Mouse (Mus musculus) E14TG2a.4 (cell line): ENCODE results near the gene Gm21885.

Experiments used
- H3K27me3 ChIP-seq: 2 replicates; pipeline ENCODE4 v1.6.1; 2014; ENCODE audit warnings: low read length, control low read depth; ENCODE audit not compliant: insufficient read depth
- H3K36me3 ChIP-seq: 2 replicates; pipeline ENCODE4 v1.6.1; 2014; ENCODE audit warnings: low read length, control low read depth; ENCODE audit not compliant: insufficient read depth
- H3K4me1 ChIP-seq: replicated peaks from 2 replicates; pipeline ENCODE4 v1.6.1; 2014; ENCODE audit warnings: low read depth, low read length, control low read depth
- H3K4me3 ChIP-seq: replicated peaks from 2 replicates; pipeline ENCODE4 v1.5.1; 2014; ENCODE audit warnings: mild to moderate bottlenecking, low read length
- H3K9me3 ChIP-seq: 2 replicates; pipeline ENCODE4 v1.6.1; 2014; ENCODE audit warnings: low read length, control low read depth
- CTCF ChIP-seq: conservative IDR thresholded peaks from 2 replicates; pipeline ENCODE4 v1.5.1; 2014; ENCODE audit warnings: low read length
- NANOG ChIP-seq: IDR thresholded peaks from 2 replicates; pipeline ENCODE4 v1.6.1; 2014; ENCODE audit warnings: borderline replicate concordance, low read length, mixed read lengths
- POU5F1 ChIP-seq: IDR thresholded peaks from 2 replicates; pipeline ENCODE4 v1.6.1; 2014; ENCODE audit warnings: low read length, borderline replicate concordance

Gm21885 gene

GRCm38 (mm10) chr11:94244385-94244784 is 37.3 kb upstream of the Gm21885 start:
- Histone ChIP-seq H3K27me3 (peaks cover 69% of the 10 kb centered on the region), H3K9me3 (no peaks in the 10 kb centered on the region), H3K36me3 (no peaks in the 10 kb centered on the region), H3K4me1 (peaks cover 43% of the 10 kb centered on the region), H3K4me3 (no peak overlapping the region)
- TF ChIP-seq POU5F1: no peak
- no peak for TF ChIP-seq CTCF

- Histone ChIP-seq H3K4me3 (0 out of 2 replicates have a peak within 1 kb of the TSS, but pooled peaks have one; percentile 26), H3K4me1 (peaks cover 37% of the 10 kb centered on the region), H3K36me3 (no peaks in the 10 kb centered on the region), H3K27me3 (peaks cover 59% of the 10 kb centered on the region), H3K9me3 (no peaks in the 10 kb centered on the region)
- no peak for TF ChIP-seq NANOG
- TF ChIP-seq POU5F1: no peak
These were observed 35.5 kb upstream of the Gm21885 start, which contains the start of gene Wfikkn2 for GRCm38 (mm10) chr11:94245955-94246788. Gene Wfikkn2 (minus strand): TSS chr11:94246005.

- H3K9me3 ChIP-seq: no peaks in the 10 kb centered on the region
- no peaks in the 10 kb centered on the region for H3K36me3 ChIP-seq
- H3K4me1 ChIP-seq: peaks cover 37% of the 10 kb centered on the region
- H3K4me3 ChIP-seq: no peak overlapping the region
- TF ChIP-seq CTCF (no peak), POU5F1 (no peak), NANOG (no peak)
- H3K27me3 ChIP-seq: peaks cover 54% of the 10 kb centered on the region
These were observed 34.9 kb upstream of the Gm21885 start for GRCm38 (mm10) chr11:94246789-94247061.

- Histone ChIP-seq H3K4me3 (no peak overlapping the region), H3K4me1 (0 out of 2 replicates have a peak, but pooled peaks cover 8% of the 10 kb centered on the region), H3K9me3 (peaks cover 8% of the 10 kb centered on the region), H3K36me3 (no peaks in the 10 kb centered on the region), H3K27me3 (peaks cover 23% of the 10 kb centered on the region)
- TF ChIP-seq POU5F1: no peak
- no peak for TF ChIP-seq CTCF
- no peak for TF ChIP-seq NANOG
These were observed 28.5 kb upstream of the Gm21885 start for GRCm38 (mm10) chr11:94253156-94253555.

GRCm38 (mm10) chr11:94253691-94254090 is 28.0 kb upstream of the Gm21885 start:
- peaks cover 8% of the 10 kb centered on the region for H3K9me3 ChIP-seq

GRCm38 (mm10) chr11:94255733-94256132 is 25.9 kb upstream of the Gm21885 start:
- TF ChIP-seq POU5F1 (no peak), NANOG (no peak), CTCF (no peak)
- H3K36me3 ChIP-seq: no peaks in the 10 kb centered on the region
- H3K27me3 ChIP-seq: peaks cover 18% of the 10 kb centered on the region
- peaks cover 11% of the 10 kb centered on the region; the same call in 1 of the 2 replicates for H3K4me1 ChIP-seq
- H3K4me3 ChIP-seq: no peak overlapping the region
- peaks cover 8% of the 10 kb centered on the region for H3K9me3 ChIP-seq

More at GRCm38 (mm10) chr11:94253691-94254090, 28.0 kb upstream of the Gm21885 start:
- Histone ChIP-seq H3K27me3 (peaks cover 18% of the 10 kb centered on the region), H3K4me3 (no peak overlapping the region), H3K36me3 (no peaks in the 10 kb centered on the region), H3K4me1 (0 out of 2 replicates have a peak, but pooled peaks cover 8% of the 10 kb centered on the region)
- TF ChIP-seq POU5F1 (no peak), NANOG (no peak), CTCF (no peak)

- Histone ChIP-seq H3K4me3 (no peak overlapping the region), H3K36me3 (no peaks in the 10 kb centered on the region), H3K9me3 (peaks cover 8% of the 10 kb centered on the region), H3K27me3 (peaks cover 11% of the 10 kb centered on the region), H3K4me1 (peaks cover 11% of the 10 kb centered on the region)
- TF ChIP-seq NANOG: no peak
- TF ChIP-seq POU5F1: no peak
- TF ChIP-seq CTCF: no peak
These were observed 23.7 kb upstream of the Gm21885 start for GRCm38 (mm10) chr11:94257987-94258386.

GRCm38 (mm10) chr11:94259814-94260213 is 21.9 kb upstream of the Gm21885 start:
- H3K4me1 ChIP-seq: peaks cover 17% of the 10 kb centered on the region
- no peaks in the 10 kb centered on the region for H3K36me3 ChIP-seq
- peaks cover 4% of the 10 kb centered on the region for H3K27me3 ChIP-seq
- H3K9me3 ChIP-seq: peaks cover 8% of the 10 kb centered on the region
- H3K4me3 ChIP-seq: no peak overlapping the region
- TF ChIP-seq NANOG: no peak
- no peak for TF ChIP-seq CTCF
- no peak for TF ChIP-seq POU5F1
